Mouse (Mus musculus) bone marrow, adult 2 months (tissue): Measurements from ENCODE around the gene Fmnl1.

ENCODE experiments used
- CTCF ChIP-seq: fragments of 200-500 bp; IDR thresholded peaks from 2 replicates; pipeline ENCODE4 v1.5.1; 2011; ENCODE audit warnings: low read length, control low read depth; ENCODE audit not compliant: control insufficient read depth, insufficient read depth
- POLR2A ChIP-seq: fragments of 200-500 bp; IDR thresholded peaks from 2 replicates; pipeline ENCODE4 v1.6.1; 2011; ENCODE audit warnings: low read depth, mild to moderate bottlenecking, control low read depth, low read length, borderline replicate concordance; ENCODE audit not compliant: control insufficient read depth

DNA sequence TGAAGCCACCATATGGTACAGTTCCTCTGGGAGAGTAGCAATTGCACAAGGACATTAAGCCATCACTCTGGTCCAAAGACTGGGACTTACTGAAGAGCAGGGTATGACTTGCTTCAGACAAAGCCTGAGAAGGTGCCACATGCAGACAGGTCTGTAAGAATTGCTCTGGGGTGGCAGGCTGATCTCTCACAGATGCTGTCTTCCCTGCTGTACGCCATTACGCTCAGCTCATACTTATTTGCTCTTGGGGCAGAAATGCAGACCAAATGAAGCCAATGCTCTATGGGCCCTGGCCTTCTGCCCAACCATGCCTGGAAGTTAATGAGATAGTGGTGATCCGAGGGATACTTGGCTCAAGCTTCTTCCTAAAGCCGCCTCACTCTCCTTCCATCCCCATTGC lies 73.9 kb downstream of the Fmnl1 start:
- TF ChIP-seq CTCF (no peak), POLR2A (no peak)
